Mouse (Mus musculus): ENCODE measurements around the gene Gpr27. TPM values are rescaled to one million over a fixed set of nuclear protein-coding genes. Genes with fewer than 3 reads are reported as not detected.

The Gpr27 gene
- total and polyA plus RNA-seq, 3 experiments: not detected

GRCm38 (mm10) chr6:99670481-99671119 is 21.9 kb upstream of the Gpr27 start (continued):
- TF ChIP-seq BHLHE40 (IDR thresholded peaks at IDR 0.05; ENCODE audit: low read depth, low read length) (no peak), MAX (IDR thresholded peaks at IDR 0.05; ENCODE audit: low read length) (no peak), MAZ (IDR thresholded peaks at IDR 0.05; ENCODE audit: low read depth, low read length) (0 out of 2 replicates have a peak, but pooled peaks have one; percentile 24), CTCF (conservative IDR thresholded peaks at IDR 0.05 in 1 of 2, IDR thresholded peaks at IDR 0.05 in 1 of 2; ENCODE audit: low read depth in 2 of 2, low read length in 2 of 2) (peak; percentile 61 to 81), GABPA (IDR thresholded peaks at IDR 0.05; ENCODE audit: insufficient replicate concordance, low read depth, low read length) (no peak), USF1 (IDR thresholded peaks at IDR 0.05; ENCODE audit: low read depth, low read length) (no peak), POLR2A (IDR thresholded peaks at IDR 0.05; ENCODE audit: low read depth, low read length) (no peak), JUND (conservative IDR thresholded peaks at IDR 0.05; ENCODE audit: low read depth, low read length) (no peak), MXI1 (IDR thresholded peaks at IDR 0.05; ENCODE audit: low read depth, low read length) (no peak), RCOR1 (conservative IDR thresholded peaks at IDR 0.05; ENCODE audit: low read depth, low read length) (no peak), POLR2AphosphoS2 (IDR thresholded peaks at IDR 0.05; ENCODE audit: low read depth, low read length) (no peak), MEF2A (IDR thresholded peaks at IDR 0.05; ENCODE audit: borderline replicate concordance, low read depth, low read length) (no peak), ZNF384 (IDR thresholded peaks at IDR 0.05; ENCODE audit: low read depth, low read length) (peak; percentile 67), CHD2 (IDR thresholded peaks at IDR 0.05; ENCODE audit: low read length) (no peak), EP300 (IDR thresholded peaks at IDR 0.05; ENCODE audit: low read length) (no peak), E2F4 (IDR thresholded peaks at IDR 0.05; ENCODE audit: insufficient replicate concordance, low read depth, low read length) (no peak), PAX5 (IDR thresholded peaks at IDR 0.05; ENCODE audit: low read length) (no peak), ZKSCAN1 (IDR thresholded peaks at IDR 0.05; ENCODE audit: borderline replicate concordance, low read depth, low read length) (no peak), TBP (conservative IDR thresholded peaks at IDR 0.05; ENCODE audit: low read depth, low read length) (no peak)

DNA sequence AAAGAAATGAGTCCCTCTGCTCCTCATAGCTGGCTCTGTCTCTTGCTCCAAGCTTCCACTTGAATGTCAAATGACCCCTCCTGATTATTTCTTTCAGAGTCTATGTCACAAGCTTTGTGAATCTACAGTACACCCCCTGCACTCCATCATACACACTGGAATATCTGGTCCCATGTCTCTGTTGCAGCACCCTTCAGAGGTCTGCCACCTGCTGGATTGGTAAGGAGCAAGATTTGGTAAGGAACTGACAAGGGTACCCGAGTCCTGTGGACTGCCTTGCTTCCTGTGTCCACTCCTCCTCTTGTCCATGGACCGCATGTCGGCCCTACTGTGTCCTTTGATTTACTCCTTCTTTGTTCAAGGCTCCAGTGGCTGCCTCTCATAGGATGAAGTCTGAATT is 20.7 kb upstream of the Gpr27 start:
- H3K36me3 ChIP-seq (replicated peaks in 1 of 2; ENCODE audit: control insufficient read depth in 1 of 2, insufficient read depth in 1 of 2, low read length in 1 of 2): no peaks in the 10 kb centered on the region

More for the DNA sequence above, 20.7 kb upstream of the Gpr27 start:
- Histone ChIP-seq H3K9me3 (replicated peaks; ENCODE audit: low read length) (no peaks in the 10 kb centered on the region), H3K27me3 (replicated peaks) (peaks cover 5% of the 10 kb centered on the region), H3K9ac (ENCODE audit: insufficient read depth, low read depth) (no peak overlapping the region), H3K4me1 (ENCODE audit: control insufficient read depth in 1 of 2, insufficient read depth in 2 of 2) (peaks cover 5 to 13% of the 10 kb centered on the region in 2 experiments; a peak in 2 of 4 replicates), H3K27ac (ENCODE audit: insufficient read depth, low read depth) (no peak overlapping the region), H3K4me2 (ENCODE audit: insufficient read depth, low read depth, poor library complexity, severe bottlenecking) (no peak overlapping the region), H3K79me2 (replicated peaks; ENCODE audit: control insufficient read depth, extremely low read depth, insufficient read depth, poor library complexity, severe bottlenecking) (no peaks in the 10 kb centered on the region), H3K4me3 (replicated peaks in 1 of 3; ENCODE audit: low read depth in 2 of 3, low read length in 2 of 3, poor library complexity in 1 of 3) (no peak overlapping the region)
- in situ Hi-C loops (cut with MboI; ENCODE audit: low pct_ligation_motif_present, low pct_unique_long_range_greater_than_20kb, low sequenced_read_pairs) (loop anchor here (25.0 kb wide), 1 partner anchor 116 kb away; no protein-coding TSS in a partner anchor), dilution Hi-C loops (cut with MboI; ENCODE audit: extremely low pct_ligation_motif_present, extremely low pct_unique_long_range_greater_than_20kb, low sequenced_read_pairs) (no loop called here)
- no peak for DNase-seq (ENCODE audit: extremely low read depth)
- TF ChIP-seq KAT2A (IDR thresholded peaks at IDR 0.05; ENCODE audit: insufficient replicate concordance, low read length): no peak
- TF ChIP-seq CTCF (conservative IDR thresholded peaks at IDR 0.05 in 1 of 2, IDR thresholded peaks at IDR 0.05 in 1 of 2; ENCODE audit: low read depth in 2 of 2, low read length in 2 of 2): peak in 1 of 2 experiments; percentile 60; a peak in 2 of 4 replicates
- TF ChIP-seq SMC3 (IDR thresholded peaks at IDR 0.05; ENCODE audit: low read depth, low read length): peak; percentile 51

All from CH12.LX (cell line).